Mouse (Mus musculus): ENCODE measurements around the gene Dync1h1. TPM values are rescaled to one million over a fixed set of nuclear protein-coding genes. Genes with fewer than 3 reads are reported as not detected.
A peak's percentile ranks its signal among the peaks of the same experiment; 100 is the strongest.
"Not testable (repeated sequence)": the region's sequence is repeated elsewhere in the genome, so short reads cannot be mapped to it uniquely, and the experiment has no call there.

Gene Dync1h1
- polyA plus RNA-seq, 1 experiment from 2014 or later: 82.4 TPM

- H3K4me1 ChIP-seq (replicated peaks): peaks cover 4% of the 10 kb centered on the region; the same call in 1 of the 2 replicates
- no CpG with 5 or more reads among the region's 1 CpGs for WGBS
- H3K27ac ChIP-seq: no peak overlapping the region
- no peak for ATAC-seq (ENCODE audit: low FRiP score)
- no peak overlapping the region for H3K4me3 ChIP-seq
- H3K27me3 ChIP-seq: no peaks in the 10 kb centered on the region
- no peak overlapping the region for H3K4me2 ChIP-seq
- no peaks in the 10 kb centered on the region for H3K9me3 ChIP-seq
- H3K9ac ChIP-seq: no peak overlapping the region
- H3K36me3 ChIP-seq: peaks cover 26% of the 10 kb centered on the region
Observed at GRCm38 (mm10) chr12:110683580-110683979, 82.3 kb downstream of the Dync1h1 start.

GRCm38 (mm10) chr12:110687894-110688734, 86.9 kb downstream of the Dync1h1 start:
- no peaks in the 10 kb centered on the region for H3K27me3 ChIP-seq
- H3K9me3 ChIP-seq: no peaks in the 10 kb centered on the region
- 73% methylated on average over 12 of the region's 12 CpGs for WGBS
- peaks cover 60% of the 10 kb centered on the region for H3K36me3 ChIP-seq
- peak; percentile 43; the same call in 1 of the 2 replicates for ATAC-seq (ENCODE audit: low FRiP score)
- H3K4me3 ChIP-seq: no peak overlapping the region
- H3K4me1 ChIP-seq (replicated peaks): peaks cover 3% of the 10 kb centered on the region; the same call in 1 of the 2 replicates
- H3K27ac ChIP-seq: no peak overlapping the region
- H3K9ac ChIP-seq: no peak overlapping the region
- H3K4me2 ChIP-seq: no peak overlapping the region

GRCm38 (mm10) chr12:110688921-110689320, 87.7 kb downstream of the Dync1h1 start:
- peaks cover 66% of the 10 kb centered on the region for H3K36me3 ChIP-seq
- 98% methylated on average over 3 of the region's 3 CpGs for WGBS
- H3K4me1 ChIP-seq (replicated peaks); H3K9me3 ChIP-seq; H3K27ac ChIP-seq; H3K4me3 ChIP-seq; H3K27me3 ChIP-seq; ATAC-seq (ENCODE audit: low FRiP score); H3K4me2 ChIP-seq; H3K9ac ChIP-seq: not testable (repeated sequence)

GRCm38 (mm10) chr12:110689919-110690643, 88.8 kb downstream of the Dync1h1 start:
- Histone ChIP-seq H3K27me3 (no peaks in the 10 kb centered on the region), H3K9ac (no peak overlapping the region), H3K4me2 (no peak overlapping the region), H3K4me1 (replicated peaks) (peaks cover 17% of the 10 kb centered on the region), H3K27ac (no peak overlapping the region), H3K9me3 (no peaks in the 10 kb centered on the region), H3K4me3 (no peak overlapping the region), H3K36me3 (peaks cover 74% of the 10 kb centered on the region)
- 84% methylated on average over 6 of the region's 6 CpGs for WGBS
- ATAC-seq (ENCODE audit: low FRiP score): no peak

- ATAC-seq (ENCODE audit: low FRiP score); H3K27ac ChIP-seq; H3K27me3 ChIP-seq; H3K4me3 ChIP-seq; H3K4me2 ChIP-seq; H3K9ac ChIP-seq; H3K9me3 ChIP-seq: not testable (repeated sequence)
- Histone ChIP-seq H3K36me3 (peaks cover 50% of the 10 kb centered on the region), H3K4me1 (replicated peaks) (peaks cover 24% of the 10 kb centered on the region)
- WGBS: 75% methylated on average over 5 of the region's 5 CpGs
Observed at GRCm38 (mm10) chr12:110693378-110693777, 92.1 kb downstream of the Dync1h1 start.

GRCm38 (mm10) chr12:110695676-110696171, 94.5 kb downstream of the Dync1h1 start:
- no peaks in the 10 kb centered on the region for H3K9me3 ChIP-seq
- peak overlapping the region; percentile 99 for H3K27ac ChIP-seq
- H3K9ac ChIP-seq: peak overlapping the region; percentile 99
- H3K4me1 ChIP-seq (replicated peaks): peaks cover 24% of the 10 kb centered on the region
- peak; percentile 79 for ATAC-seq (ENCODE audit: low FRiP score)
- 0% methylated on average over 52 of the region's 55 CpGs for WGBS
- H3K36me3 ChIP-seq: peaks cover 27% of the 10 kb centered on the region
- H3K4me2 ChIP-seq: peak overlapping the region; percentile 63
- H3K4me3 ChIP-seq: peak overlapping the region; percentile 97
- H3K27me3 ChIP-seq: no peaks in the 10 kb centered on the region

- Histone ChIP-seq H3K9ac (peak overlapping the region; percentile 99), H3K4me1 (replicated peaks) (peaks cover 24% of the 10 kb centered on the region), H3K27me3 (no peaks in the 10 kb centered on the region), H3K9me3 (no peaks in the 10 kb centered on the region), H3K27ac (peak overlapping the region; percentile 99), H3K36me3 (peaks cover 25% of the 10 kb centered on the region), H3K4me3 (peak overlapping the region; percentile 97), H3K4me2 (peak overlapping the region; percentile 75)
- peak; percentile 97 for ATAC-seq (ENCODE audit: low FRiP score)
- under 1% methylated on average over 88 of the region's 89 CpGs for WGBS
Observed at GRCm38 (mm10) chr12:110696173-110696974, 95.1 kb downstream of the Dync1h1 start.

GRCm38 (mm10) chr12:110696975-110697400, 95.7 kb downstream of the Dync1h1 start:
- Histone ChIP-seq H3K9ac (peak overlapping the region; percentile 86), H3K36me3 (peaks cover 19% of the 10 kb centered on the region), H3K27ac (peak overlapping the region; percentile 89), H3K4me2 (peak overlapping the region; percentile 75), H3K4me3 (peak overlapping the region; percentile 97), H3K9me3 (no peaks in the 10 kb centered on the region), H3K27me3 (no peaks in the 10 kb centered on the region), H3K4me1 (replicated peaks) (peaks cover 24% of the 10 kb centered on the region)
- ATAC-seq (ENCODE audit: low FRiP score): no peak
- WGBS: 50% methylated on average over 9 of the region's 9 CpGs

- no peak overlapping the region for H3K9ac ChIP-seq
- no peaks in the 10 kb centered on the region for H3K9me3 ChIP-seq
- ATAC-seq (ENCODE audit: low FRiP score): no peak
- no peak overlapping the region for H3K4me2 ChIP-seq
- H3K4me1 ChIP-seq (replicated peaks): peaks cover 24% of the 10 kb centered on the region
- no peaks in the 10 kb centered on the region for H3K27me3 ChIP-seq
- H3K4me3 ChIP-seq: no peak overlapping the region
- WGBS: 72% methylated on average over 5 of the region's 5 CpGs
- H3K36me3 ChIP-seq: peaks cover 19% of the 10 kb centered on the region
- no peak overlapping the region for H3K27ac ChIP-seq
Observed at GRCm38 (mm10) chr12:110697457-110697856, 96.2 kb downstream of the Dync1h1 start.

- H3K9me3 ChIP-seq: no peaks in the 10 kb centered on the region
- peaks cover 14% of the 10 kb centered on the region for H3K36me3 ChIP-seq
- 76% methylated on average over 1 of the region's 1 CpGs for WGBS
- no peak for ATAC-seq (ENCODE audit: low FRiP score)
- H3K4me1 ChIP-seq (replicated peaks): peaks cover 24% of the 10 kb centered on the region
- no peak overlapping the region; the same call in 1 of the 2 replicates for H3K9ac ChIP-seq
- no peak overlapping the region for H3K27ac ChIP-seq
- no peak overlapping the region for H3K4me3 ChIP-seq
- H3K27me3 ChIP-seq: no peaks in the 10 kb centered on the region
- H3K4me2 ChIP-seq: no peak overlapping the region
Observed at GRCm38 (mm10) chr12:110698080-110698479, 96.8 kb downstream of the Dync1h1 start.

- Histone ChIP-seq H3K27ac (no peak overlapping the region), H3K4me3 (no peak overlapping the region), H3K27me3 (no peaks in the 10 kb centered on the region), H3K36me3 (peaks cover 10% of the 10 kb centered on the region), H3K4me1 (replicated peaks) (peaks cover 21% of the 10 kb centered on the region), H3K9ac (no peak overlapping the region; the same call in 1 of the 2 replicates), H3K9me3 (no peaks in the 10 kb centered on the region), H3K4me2 (no peak overlapping the region)
- 52% methylated on average over 15 of the region's 15 CpGs for WGBS
- ATAC-seq (ENCODE audit: low FRiP score): no peak
Observed at GRCm38 (mm10) chr12:110698523-110699170, 97.4 kb downstream of the Dync1h1 start.

Measured in hindbrain, embryonic 13.5 days (tissue).